Mouse (Mus musculus) intestine, embryonic 14.5 days (tissue): ENCODE results near the gene Prkg1. TPM values are rescaled to one million over a fixed set of nuclear protein-coding genes. Genes with fewer than 3 reads are reported as not detected.

Source experiments
- ATAC-seq: fragments of 200-750 bp; cut with Nextera tagmentation; replicated peaks from 2 replicates; pipeline ENCODE4 v1.8.0; 2017; ENCODE audit warnings: low read depth, moderate number of reproducible peaks, moderate TSS enrichment, moderate library complexity; ENCODE audit not compliant: low FRiP score, low TSS enrichment
- DNase-seq: peaks from one replicate; pipeline ENCODE4 v3.0.0-alpha.2; 2018; ENCODE audit warnings: low spot score
- H3K27ac ChIP-seq: fragments of 300-500 bp; sonication (generic); 2 replicates; pipeline ENCODE4 v1.5.1; 2014; ENCODE audit warnings: low read depth, mild to moderate bottlenecking, control low read depth
- H3K27me3 ChIP-seq: fragments of 300-500 bp; sonication (generic); replicated peaks from 2 replicates; pipeline ENCODE4 v1.6.1; 2014; ENCODE audit warnings: low read length, control low read depth; ENCODE audit not compliant: control insufficient read depth, insufficient read depth
- H3K36me3 ChIP-seq: fragments of 300-500 bp; sonication (generic); 2 replicates; pipeline ENCODE4 v1.6.1; 2014; ENCODE audit warnings: low read length, control low read depth; ENCODE audit not compliant: control insufficient read depth, insufficient read depth
- H3K4me1 ChIP-seq: fragments of 300-500 bp; sonication (generic); replicated peaks from 2 replicates; pipeline ENCODE4 v1.6.1; 2014; ENCODE audit warnings: low read length, control low read depth, mixed read lengths; ENCODE audit not compliant: control insufficient read depth, insufficient read depth
- H3K4me2 ChIP-seq: fragments of 300-500 bp; sonication (generic); 2 replicates; pipeline ENCODE4 v1.6.1; 2014; ENCODE audit warnings: low read length
- H3K4me3 ChIP-seq: fragments of 300-500 bp; sonication (generic); 2 replicates; pipeline ENCODE4 v1.5.1; 2014; ENCODE audit warnings: low read depth, low read length, control low read depth, mixed read lengths
- H3K9ac ChIP-seq: fragments of 300-500 bp; sonication (generic); 2 replicates; pipeline ENCODE4 v1.6.1; 2014; ENCODE audit warnings: mild to moderate bottlenecking, low read length
- H3K9me3 ChIP-seq: fragments of 300-500 bp; sonication (generic); 2 replicates; pipeline ENCODE4 v1.6.1; 2016; ENCODE audit warnings: low read length, control low read depth; ENCODE audit not compliant: control insufficient read depth
- WGBS: fragments of 180-500 bp; shearing (Covaris S2); extraction: QIAGEN DNeasy Blood & Tissue Kit; methylation state at CpG from one replicate; pipeline ENCODE4 v1.1.7; 2014; 5-methylcytosine and 5-hydroxymethylcytosine counted together
- polyA plus RNA-seq: library from polyadenylated mRNA; unstranded; fragments of >200 nt; fragmentation: Nextera tagmentation; extraction: Ambion mirVana; gene quantifications from 2 replicates; pipeline ENCODE4 v1.2.1, GENCODE M21; 2014

Prkg1 gene
- polyA plus RNA-seq, 1 experiment from 2014 or later: 14.2 TPM

DNA sequence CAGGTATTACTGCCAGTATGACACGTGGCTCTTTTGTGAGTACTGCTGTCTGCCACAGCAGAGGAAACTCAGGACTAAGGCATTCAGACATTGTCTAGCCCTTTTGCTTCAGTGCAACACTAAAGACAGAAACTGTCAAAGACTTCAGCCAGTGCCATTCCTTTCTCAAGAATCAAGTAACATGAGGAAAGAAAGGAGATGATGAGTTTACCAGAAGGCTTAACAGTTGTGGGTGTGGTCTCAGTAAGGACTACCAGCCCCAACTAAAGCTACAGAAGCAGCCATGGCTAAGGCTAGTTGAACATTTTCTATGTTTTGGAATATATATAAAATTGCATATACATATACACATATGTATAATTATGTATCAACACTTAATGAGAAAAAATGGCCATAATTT lies 816.6 kb downstream of the Prkg1 start:
- no peaks in the 10 kb centered on the region for H3K4me1 ChIP-seq
- H3K9me3 ChIP-seq: no peaks in the 10 kb centered on the region
- DNase-seq (no peak), ATAC-seq (no peak)
- H3K4me3 ChIP-seq: no peak overlapping the region
- H3K4me2 ChIP-seq: no peak overlapping the region
- 63% methylated on average over 1 of the region's 1 CpGs for WGBS
- H3K27me3 ChIP-seq: no peaks in the 10 kb centered on the region
- no peaks in the 10 kb centered on the region for H3K36me3 ChIP-seq
- H3K27ac ChIP-seq: no peak overlapping the region
- H3K9ac ChIP-seq: no peak overlapping the region

DNA sequence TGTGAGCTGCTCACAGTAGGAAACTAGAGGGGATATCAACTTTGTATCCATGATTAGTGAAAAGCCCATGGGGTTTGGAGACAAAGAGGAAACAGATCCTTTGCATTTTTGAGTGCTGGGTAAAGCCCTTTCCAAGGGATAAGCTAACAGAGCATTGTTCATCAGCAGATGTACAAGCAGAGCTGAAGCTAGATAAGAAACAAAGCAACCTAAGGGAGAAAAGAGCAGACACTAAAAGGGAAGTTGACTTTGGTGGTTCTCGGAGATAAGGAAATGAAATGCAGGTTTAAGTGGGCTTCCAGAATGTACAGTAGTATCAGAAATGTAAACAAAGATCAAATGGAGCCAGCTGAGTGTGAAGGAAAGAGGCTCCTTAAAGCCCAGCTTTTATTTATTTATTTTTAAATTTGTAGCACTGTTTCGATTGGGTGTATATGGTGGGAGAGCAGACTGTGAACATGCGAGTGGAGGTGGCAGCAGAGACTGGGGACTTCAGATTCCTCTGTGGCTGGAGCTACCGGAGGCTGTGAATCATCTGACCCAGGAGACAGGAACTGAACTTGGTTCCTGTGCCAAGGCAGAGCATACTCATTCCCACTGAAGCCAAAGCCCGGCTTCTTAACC lies 822.4 kb downstream of the Prkg1 start:
- H3K9ac ChIP-seq: no peak overlapping the region
- H3K4me1 ChIP-seq: no peaks in the 10 kb centered on the region
- H3K36me3 ChIP-seq: no peaks in the 10 kb centered on the region
- no peak overlapping the region for H3K27ac ChIP-seq
- no peaks in the 10 kb centered on the region for H3K27me3 ChIP-seq
- H3K4me3 ChIP-seq: no peak overlapping the region
- H3K9me3 ChIP-seq: no peaks in the 10 kb centered on the region
- no peak overlapping the region for H3K4me2 ChIP-seq
- DNase-seq (no peak), ATAC-seq (no peak)
- WGBS: 35% methylated on average over 5 of the region's 5 CpGs

DNA sequence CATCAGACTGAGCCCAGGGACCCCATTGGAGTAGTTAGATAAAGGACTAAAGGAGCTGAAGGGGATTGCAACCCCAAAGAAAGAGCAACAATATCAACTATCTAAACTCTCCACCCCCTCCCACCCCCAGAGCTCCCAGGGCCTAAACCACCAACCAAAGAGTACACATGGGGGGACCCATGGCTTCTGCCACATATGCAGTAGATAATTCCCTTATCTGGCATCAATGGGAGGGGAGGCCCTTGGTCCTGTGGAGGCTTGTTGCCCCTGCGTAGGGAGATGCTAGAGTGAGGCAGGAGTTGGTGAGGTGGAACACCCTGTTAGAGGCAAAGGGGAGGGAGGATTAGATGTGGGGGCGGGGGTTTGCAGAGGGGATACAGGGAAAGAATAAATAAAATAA lies 826.8 kb downstream of the Prkg1 start:
- H3K4me2 ChIP-seq: no peak overlapping the region
- no peaks in the 10 kb centered on the region for H3K4me1 ChIP-seq
- no peak overlapping the region for H3K27ac ChIP-seq
- no peaks in the 10 kb centered on the region for H3K27me3 ChIP-seq
- ATAC-seq (no peak), DNase-seq (no peak)
- no peaks in the 10 kb centered on the region for H3K9me3 ChIP-seq
- no peaks in the 10 kb centered on the region for H3K36me3 ChIP-seq
- WGBS: 95% methylated on average over 2 of the region's 2 CpGs
- no peak overlapping the region for H3K9ac ChIP-seq
- no peak overlapping the region for H3K4me3 ChIP-seq

DNA sequence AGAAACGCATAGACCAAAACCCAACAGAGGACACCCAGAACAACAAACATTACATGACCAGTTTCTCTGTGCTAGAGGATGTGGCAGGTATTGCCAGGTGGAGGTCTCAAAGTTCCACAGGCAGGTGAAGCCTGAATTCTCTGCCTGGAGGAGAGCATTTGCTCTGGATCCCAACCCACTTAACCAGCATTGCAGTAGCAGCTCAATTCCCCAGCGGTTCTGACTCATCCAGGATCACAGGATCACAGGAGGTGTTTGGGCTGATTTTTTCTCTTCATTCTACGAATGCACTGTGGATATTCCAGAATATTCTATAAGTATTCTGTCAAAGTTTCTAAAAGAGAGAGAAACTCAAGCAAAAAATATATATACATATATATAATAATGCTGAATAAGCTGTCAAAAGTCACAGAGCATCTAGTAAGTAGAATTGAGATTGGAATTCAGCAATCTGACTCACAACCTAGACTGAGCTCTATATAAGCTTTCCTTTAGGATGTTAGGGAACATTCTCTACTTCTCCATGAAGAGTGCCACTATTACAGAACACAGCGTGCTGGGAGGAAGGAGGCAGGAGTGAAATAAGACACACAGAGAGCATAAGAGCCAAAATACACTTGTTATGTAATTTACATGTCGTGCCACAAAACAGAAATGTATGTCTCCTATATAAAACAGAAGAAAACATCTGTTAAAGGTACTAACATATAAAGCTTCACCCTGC lies 833.2 kb downstream of the Prkg1 start:
- Histone ChIP-seq H3K9me3 (no peaks in the 10 kb centered on the region), H3K4me3 (no peak overlapping the region), H3K9ac (no peak overlapping the region), H3K27ac (no peak overlapping the region), H3K4me1 (no peaks in the 10 kb centered on the region), H3K4me2 (no peak overlapping the region), H3K27me3 (no peaks in the 10 kb centered on the region), H3K36me3 (no peaks in the 10 kb centered on the region)
- ATAC-seq: no peak
- WGBS: 90% methylated on average over 5 of the region's 5 CpGs
- no peak for DNase-seq

DNA sequence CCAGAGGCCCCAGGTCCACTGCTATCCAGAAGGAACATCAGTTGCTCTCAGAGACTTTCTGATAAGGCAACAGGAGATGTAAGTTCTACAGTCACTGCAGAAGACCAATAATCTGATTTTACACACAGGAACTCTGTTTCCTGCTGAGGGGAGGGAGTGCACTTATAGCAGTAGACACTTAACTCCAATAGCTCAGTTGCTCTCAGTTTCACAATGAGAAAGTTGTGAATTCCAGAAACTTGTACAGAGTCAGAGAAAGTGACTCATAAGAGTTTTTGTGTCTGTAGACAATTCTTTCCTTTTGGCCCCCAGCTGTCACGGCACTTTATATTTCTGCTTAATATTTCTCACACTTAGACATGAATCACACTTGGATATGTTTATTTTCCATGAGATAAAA lies 840.8 kb downstream of the Prkg1 start:
- H3K4me3 ChIP-seq: no peak overlapping the region
- H3K4me1 ChIP-seq: no peaks in the 10 kb centered on the region
- ATAC-seq (no peak), DNase-seq (no peak)
- no peak overlapping the region for H3K9ac ChIP-seq
- no peaks in the 10 kb centered on the region for H3K9me3 ChIP-seq
- H3K27me3 ChIP-seq: no peaks in the 10 kb centered on the region
- H3K27ac ChIP-seq: no peak overlapping the region
- no peaks in the 10 kb centered on the region for H3K36me3 ChIP-seq
- H3K4me2 ChIP-seq: no peak overlapping the region
- WGBS: 70% methylated on average over 1 of the region's 1 CpGs

DNA sequence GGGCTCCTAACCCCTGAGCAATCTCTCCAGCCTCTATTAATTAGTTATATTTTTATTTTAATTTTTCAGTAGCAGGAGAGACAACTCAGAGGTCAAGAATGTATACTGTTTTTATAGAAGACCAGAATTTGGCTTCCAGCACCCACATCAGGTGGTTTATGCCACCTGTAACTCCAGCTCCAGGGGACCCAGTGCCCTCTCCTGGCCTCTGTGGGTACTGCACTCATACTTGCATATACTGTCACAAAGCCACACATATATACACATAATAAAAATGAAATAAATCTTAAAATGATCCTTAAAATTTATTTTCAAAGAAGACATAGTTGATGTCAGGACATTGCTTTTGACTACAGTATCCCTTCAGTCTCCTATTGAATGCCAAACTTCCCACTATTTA lies 862.5 kb downstream of the Prkg1 start:
- Histone ChIP-seq H3K9ac (no peak overlapping the region), H3K4me2 (no peak overlapping the region), H3K27me3 (no peaks in the 10 kb centered on the region), H3K4me3 (no peak overlapping the region), H3K27ac (no peak overlapping the region), H3K36me3 (no peaks in the 10 kb centered on the region), H3K4me1 (no peaks in the 10 kb centered on the region), H3K9me3 (no peaks in the 10 kb centered on the region)
- ATAC-seq: no peak
- no peak for DNase-seq

DNA sequence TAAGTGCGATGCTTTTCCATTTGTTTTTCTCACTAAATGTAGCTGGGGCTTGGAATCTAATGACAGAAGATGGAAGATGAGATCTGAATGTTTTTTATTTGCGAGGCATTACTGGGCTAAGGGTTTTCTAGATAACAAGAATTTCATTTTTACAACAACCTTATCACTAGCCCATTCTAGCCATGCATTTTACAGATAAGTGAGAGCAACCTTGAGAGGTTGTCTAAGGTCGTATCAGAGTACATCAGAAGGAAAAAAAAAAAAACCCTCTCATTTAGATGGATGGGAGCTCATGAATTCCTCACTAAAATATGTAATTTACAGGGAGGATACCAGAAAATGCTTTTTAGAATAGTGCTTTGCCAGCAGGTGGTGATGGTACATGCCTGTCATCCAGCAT lies 863.8 kb downstream of the Prkg1 start:
- WGBS: 74% methylated on average over 3 of the region's 3 CpGs
- no peaks in the 10 kb centered on the region for H3K9me3 ChIP-seq
- ATAC-seq (no peak), DNase-seq (no peak)
- no peaks in the 10 kb centered on the region for H3K36me3 ChIP-seq
- no peaks in the 10 kb centered on the region for H3K27me3 ChIP-seq
- H3K4me1 ChIP-seq: no peaks in the 10 kb centered on the region
- H3K4me2 ChIP-seq: no peak overlapping the region
- H3K27ac ChIP-seq: no peak overlapping the region
- no peak overlapping the region for H3K4me3 ChIP-seq
- no peak overlapping the region for H3K9ac ChIP-seq

DNA sequence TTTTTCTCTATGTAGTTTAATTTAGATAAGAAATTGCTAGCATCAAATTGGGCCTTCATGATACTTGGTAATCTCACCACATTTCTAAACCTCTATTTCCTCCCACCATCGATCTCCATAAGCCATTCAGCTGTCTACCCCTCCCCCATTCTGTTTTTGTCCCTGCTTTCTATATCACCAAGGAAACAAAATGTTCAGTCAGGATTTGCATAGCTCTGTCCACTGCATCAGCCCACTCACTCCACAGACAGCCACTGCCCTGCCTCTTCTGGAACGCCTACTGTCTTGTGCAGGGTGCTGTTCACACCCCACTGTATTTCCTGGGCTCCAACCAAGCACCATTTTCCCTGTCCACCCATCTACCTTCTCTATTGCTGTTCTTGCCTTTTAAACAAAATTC lies 874.5 kb downstream of the Prkg1 start:
- no peaks in the 10 kb centered on the region for H3K4me1 ChIP-seq
- DNase-seq (no peak), ATAC-seq (no peak)
- WGBS: 84% methylated on average over 2 of the region's 2 CpGs
- H3K27me3 ChIP-seq: no peaks in the 10 kb centered on the region
- no peak overlapping the region for H3K4me3 ChIP-seq
- no peak overlapping the region for H3K27ac ChIP-seq
- H3K9ac ChIP-seq: no peak overlapping the region
- H3K36me3 ChIP-seq: no peaks in the 10 kb centered on the region
- no peaks in the 10 kb centered on the region for H3K9me3 ChIP-seq
- no peak overlapping the region for H3K4me2 ChIP-seq

DNA sequence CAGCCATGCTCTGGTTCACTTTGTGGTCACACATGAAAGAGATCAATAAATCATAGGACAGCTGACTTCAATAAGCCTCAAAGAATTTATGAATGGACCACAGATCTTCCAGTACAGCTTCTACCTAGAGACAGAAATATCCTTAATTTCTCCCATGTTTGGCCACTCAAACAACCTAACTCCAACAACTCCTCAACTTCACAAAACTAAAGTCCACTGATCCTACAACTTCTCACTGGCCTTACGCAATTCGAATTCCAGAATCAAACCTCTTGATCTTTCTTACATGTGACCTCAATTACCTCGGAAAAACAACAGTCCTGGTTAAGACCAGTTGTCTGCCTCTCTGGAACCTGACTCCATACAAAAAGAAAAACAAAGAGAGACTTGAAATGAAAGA lies 875.0 kb downstream of the Prkg1 start:
- Histone ChIP-seq H3K4me1 (no peaks in the 10 kb centered on the region), H3K9ac (no peak overlapping the region), H3K27me3 (no peaks in the 10 kb centered on the region), H3K36me3 (no peaks in the 10 kb centered on the region), H3K4me3 (no peak overlapping the region), H3K27ac (no peak overlapping the region), H3K9me3 (no peaks in the 10 kb centered on the region), H3K4me2 (no peak overlapping the region)
- DNase-seq (no peak), ATAC-seq (no peak)
- WGBS: 76% methylated on average over 3 of the region's 3 CpGs
